In genomic region chr10:78520260-78521005, GRCm38 (mm10) we compare ENCODE assay signal across 9 mouse cellular contexts. TPM values are rescaled to one million over a fixed set of nuclear protein-coding genes. Genes with fewer than 3 reads are reported as not detected.
DNase-seq lines count a peak whose midpoint lies in the region; TF ChIP-seq lines count a peak whose summit lies in the region.
"Had no signal": no experiment of that assay in that cellular context is flagged by ENCODE, and none has a peak within 500 bp of the region (broad histone marks: within the 10 kb centered on the region; RNA-seq: fewer than 3 reads in every experiment).

No protein-coding gene starts in this region.

- no peaks in the 10 kb centered on the region for H3K36me3 ChIP-seq in heart, adult 2 months (ENCODE audit: control insufficient read depth, insufficient read depth, low read length)
- H3K36me3 ChIP-seq in thymus, adult 2 months (ENCODE audit: control insufficient read depth, insufficient read depth, low read length) = no peaks in the 10 kb centered on the region
- H3K36me3 ChIP-seq: limb, embryonic 15.5 days had no signal

- TF ChIP-seq POLR2A in heart, adult 2 months (IDR thresholded peaks at IDR 0.05; ENCODE audit: insufficient read depth, low read depth, low read length) = no peak
- TF ChIP-seq POLR2A in thymus, adult 2 months (IDR thresholded peaks at IDR 0.05; ENCODE audit: control insufficient read depth, extremely low read depth, insufficient read depth, low read length, poor library complexity) = no peak

- peak; percentile 48 for TF ChIP-seq CTCF in heart, adult 2 months (IDR thresholded peaks at IDR 0.05)
- peak; percentile 77; the same call in 1 of the 2 replicates for TF ChIP-seq CTCF in thymus, adult 2 months (IDR thresholded peaks at IDR 0.05; ENCODE audit: borderline replicate concordance, control insufficient read depth, extremely low read depth, insufficient read depth, low read length, poor library complexity)

- DNase-seq in heart, adult 2 months = no peak
- no peak for DNase-seq in heart, postnatal 36 days
- DNase-seq in 416B (ENCODE audit: low read depth) (peak; percentile 59), NIH3T3 (ENCODE audit: low read depth) (peak; percentile 75)
- DNase-seq in forelimb bud, embryonic 11.5 days (ENCODE audit: low read depth, low spot score) = peak; percentile 8
- peak; percentile 51 for DNase-seq in thymus, adult 2 months
- DNase-seq in ovary, postnatal 14 days (ENCODE audit: low spot score) = no peak
- DNase-seq in spleen, postnatal 4 days (ENCODE audit: low spot score in 2 of 2) = no peak

- intact Hi-C loops in heart, adult 2 months (cut with DNase I) = no loop called here
- intact Hi-C loops in heart, postnatal 36 days (cut with DNase I) = loop anchor here (5.0 kb wide), 1 partner anchor 87 kb away; no protein-coding TSS in a partner anchor

- TF ChIP-seq EP300 in heart, adult 2 months (IDR thresholded peaks at IDR 0.05; ENCODE audit: insufficient read depth, low read depth, low read length) = no peak

- H3K4me3 ChIP-seq in heart, adult 2 months = no peak overlapping the region
- no peak overlapping the region for H3K4me3 ChIP-seq in thymus, adult 2 months (ENCODE audit: control insufficient read depth, insufficient read depth, low read length)
- H3K4me3 ChIP-seq: limb, embryonic 15.5 days had no signal

- no peak overlapping the region for H3K9ac ChIP-seq in heart, adult 2 months (ENCODE audit: low read depth, low read length)
- H3K9ac ChIP-seq: limb, embryonic 15.5 days had no signal

- H3K27me3 ChIP-seq in heart, adult 2 months (ENCODE audit: control insufficient read depth, insufficient read depth, low read length) = no peaks in the 10 kb centered on the region
- H3K27me3 ChIP-seq in thymus, adult 2 months (ENCODE audit: control insufficient read depth, insufficient read depth, low read length) = no peaks in the 10 kb centered on the region
- H3K27me3 ChIP-seq: limb, embryonic 15.5 days had no signal

- WGBS in heart, adult 2 months = 38% methylated on average over 17 of the region's 17 CpGs
- 51% methylated on average over 17 of the region's 17 CpGs for WGBS in thymus, adult 2 months

- no peak overlapping the region for H3K27ac ChIP-seq in heart, adult 2 months
- H3K27ac ChIP-seq in thymus, adult 2 months (ENCODE audit: control insufficient read depth, insufficient read depth, low read length) = no peak overlapping the region
- H3K27ac ChIP-seq: limb, embryonic 15.5 days had no signal

- no peaks in the 10 kb centered on the region for H3K4me1 ChIP-seq in heart, adult 2 months (ENCODE audit: control insufficient read depth, insufficient read depth, low read length)
- H3K4me1 ChIP-seq in thymus, adult 2 months (replicated peaks; ENCODE audit: control insufficient read depth, insufficient read depth, low read length) = no peaks in the 10 kb centered on the region
- H3K4me1 ChIP-seq: limb, embryonic 15.5 days had no signal

- no peaks in the 10 kb centered on the region for H3K79me2 ChIP-seq in heart, adult 2 months (replicated peaks; ENCODE audit: control insufficient read depth, insufficient read depth, low read length)

RNA-seq across cellular contexts. Expression of gene Olfr1358, which starts 3.2 kb away (rescaled TPM):
- not detected for total RNA-seq in heart, adult 2 months (2021)
- not detected in 2 replicates for polyA plus RNA-seq in heart, adult 2 months (2012; rRNA removed)
- not detected for total RNA-seq in heart, postnatal 36 days (2021)
- polyA plus RNA-seq in thymus, adult 2 months (2012; rRNA removed) = 0.09 TPM in 1 of 2 replicates, not detected in the other
- polyA plus RNA-seq: limb, embryonic 15.5 days had no signal

RNA-seq across cellular contexts. Expression of gene Ilvbl, which starts 53.7 kb away (rescaled TPM):
- total RNA-seq in heart, adult 2 months (2021) = 10 to 100 TPM; 35.4 to 48.4 TPM
- 39.9 and 49.3 TPM in 2 replicates for polyA plus RNA-seq in heart, adult 2 months (2012; rRNA removed)
- total RNA-seq in heart, postnatal 36 days (2021) = 10 to 100 TPM; 42.3 to 42.7 TPM
- polyA plus RNA-seq in thymus, adult 2 months (2012; rRNA removed) = 235 and 243 TPM in 2 replicates

RNA-seq across cellular contexts. Expression of gene Pdxk, which starts 55.7 kb away (rescaled TPM):
- 10 to 100 TPM; 12.1 to 12.4 TPM for total RNA-seq in heart, adult 2 months (2021)
- polyA plus RNA-seq in heart, adult 2 months (2012; rRNA removed) = 10.1 and 14.2 TPM in 2 replicates
- 10 to 100 TPM; 10.6 to 11.7 TPM for total RNA-seq in heart, postnatal 36 days (2021)
- 26.1 and 28.8 TPM in 2 replicates for polyA plus RNA-seq in thymus, adult 2 months (2012; rRNA removed)

Comparison
In these comparisons a context has a peak if more than half of its experiments do, and no peak if none do; other contexts are left out.
1. DNase-seq: peak in 416B (single experiment), NIH3T3 (single experiment), forelimb bud, embryonic 11.5 days (single experiment) and thymus, adult 2 months (single experiment); none in heart, adult 2 months (0 of 2), heart, postnatal 36 days (0 of 2), ovary, postnatal 14 days (single experiment) and spleen, postnatal 4 days (0 of 2).